Mouse (Mus musculus): ENCODE measurements around the gene Vps33a. TPM values are rescaled to one million over a fixed set of nuclear protein-coding genes. Genes with fewer than 3 reads are reported as not detected.
A peak's percentile ranks its signal among the peaks of the same experiment; 100 is the strongest.

Vps33a gene
- polyA plus RNA-seq (2015; fragmentation: Nextera tagmentation; extraction: Ambion mirVana), result 24.8 and 25.0 TPM in 2 replicates

GRCm38 (mm10) chr5:123572357-123573186, at the start of gene Vps33a:
TSS of gene Vps33a (minus strand) at chr5:123573038.
- no peaks in the 10 kb centered on the region for H3K27me3 ChIP-seq (ENCODE audit: control insufficient read depth, insufficient read depth, low read length)
- peak within 1 kb of the TSS; percentile 46 for H3K27ac ChIP-seq (ENCODE audit: low read length)
- no peaks in the 10 kb centered on the region for H3K9me3 ChIP-seq (replicated peaks; ENCODE audit: control insufficient read depth, low read length)
- H3K36me3 ChIP-seq (ENCODE audit: control insufficient read depth, insufficient read depth, low read length), result 0 out of 2 replicates have a peak, but pooled peaks cover 3% of the 10 kb centered on the region
- WGBS, result under 1% methylated on average over 54 of the region's 54 CpGs
- H3K9ac ChIP-seq (ENCODE audit: low read length), result peak within 1 kb of the TSS; percentile 92
- peak within 1 kb of the TSS; percentile 97 for H3K4me2 ChIP-seq (ENCODE audit: low read depth, low read length)
- H3K4me3 ChIP-seq (replicated peaks; ENCODE audit: low read length), result peak within 1 kb of the TSS; percentile 97
- peak; percentile 95 for ATAC-seq (ENCODE audit: insufficient read depth, low FRiP score)
- H3K4me1 ChIP-seq (ENCODE audit: control insufficient read depth, insufficient read depth, low read length), result peaks cover 6% of the 10 kb centered on the region; the same call in 1 of the 2 replicates

GRCm38 (mm10) chr5:123622421-123622820, 49.6 kb upstream of the Vps33a start:
- Histone ChIP-seq H3K27me3 (ENCODE audit: control insufficient read depth, insufficient read depth, low read length) (no peaks in the 10 kb centered on the region), H3K27ac (ENCODE audit: low read length) (no peak overlapping the region), H3K9me3 (replicated peaks; ENCODE audit: control insufficient read depth, low read length) (no peaks in the 10 kb centered on the region), H3K9ac (ENCODE audit: low read length) (no peak overlapping the region), H3K4me2 (ENCODE audit: low read depth, low read length) (no peak overlapping the region), H3K4me3 (replicated peaks; ENCODE audit: low read length) (no peak overlapping the region), H3K36me3 (ENCODE audit: control insufficient read depth, insufficient read depth, low read length) (peaks cover 12% of the 10 kb centered on the region), H3K4me1 (ENCODE audit: control insufficient read depth, insufficient read depth, low read length) (no peaks in the 10 kb centered on the region)
- WGBS, result 84% methylated on average over 13 of the region's 13 CpGs
- no peak for ATAC-seq (ENCODE audit: insufficient read depth, low FRiP score)

- peaks cover 16% of the 10 kb centered on the region for H3K36me3 ChIP-seq (ENCODE audit: control insufficient read depth, insufficient read depth, low read length)
These were observed 45.7 kb upstream of the Vps33a start for GRCm38 (mm10) chr5:123618558-123618957.

GRCm38 (mm10) chr5:123614246-123614645, 41.4 kb upstream of the Vps33a start:
- Histone ChIP-seq H3K4me3 (replicated peaks; ENCODE audit: low read length) (no peak overlapping the region), H3K9ac (ENCODE audit: low read length) (no peak overlapping the region), H3K27ac (ENCODE audit: low read length) (no peak overlapping the region), H3K4me1 (ENCODE audit: control insufficient read depth, insufficient read depth, low read length) (no peaks in the 10 kb centered on the region), H3K27me3 (ENCODE audit: control insufficient read depth, insufficient read depth, low read length) (no peaks in the 10 kb centered on the region), H3K4me2 (ENCODE audit: low read depth, low read length) (no peak overlapping the region), H3K36me3 (ENCODE audit: control insufficient read depth, insufficient read depth, low read length) (peaks cover 12% of the 10 kb centered on the region), H3K9me3 (replicated peaks; ENCODE audit: control insufficient read depth, low read length) (no peaks in the 10 kb centered on the region)
- no peak for ATAC-seq (ENCODE audit: insufficient read depth, low FRiP score)
- WGBS, result 92% methylated on average over 24 of the region's 24 CpGs

More at GRCm38 (mm10) chr5:123618558-123618957, 45.7 kb upstream of the Vps33a start:
- WGBS, result 81% methylated on average over 2 of the region's 2 CpGs
- Histone ChIP-seq H3K9ac (ENCODE audit: low read length) (no peak overlapping the region), H3K27me3 (ENCODE audit: control insufficient read depth, insufficient read depth, low read length) (no peaks in the 10 kb centered on the region), H3K4me1 (ENCODE audit: control insufficient read depth, insufficient read depth, low read length) (no peaks in the 10 kb centered on the region), H3K9me3 (replicated peaks; ENCODE audit: control insufficient read depth, low read length) (no peaks in the 10 kb centered on the region), H3K27ac (ENCODE audit: low read length) (no peak overlapping the region), H3K4me2 (ENCODE audit: low read depth, low read length) (no peak overlapping the region), H3K4me3 (replicated peaks; ENCODE audit: low read length) (no peak overlapping the region)
- ATAC-seq (ENCODE audit: insufficient read depth, low FRiP score), result no peak

- no peak overlapping the region for H3K4me2 ChIP-seq (ENCODE audit: low read depth, low read length)
- H3K27me3 ChIP-seq (ENCODE audit: control insufficient read depth, insufficient read depth, low read length), result no peaks in the 10 kb centered on the region
- no peak overlapping the region for H3K4me3 ChIP-seq (replicated peaks; ENCODE audit: low read length)
- WGBS, result 34% methylated on average over 4 of the region's 4 CpGs
- H3K9me3 ChIP-seq (replicated peaks; ENCODE audit: control insufficient read depth, low read length), result no peaks in the 10 kb centered on the region
- H3K27ac ChIP-seq (ENCODE audit: low read length), result no peak overlapping the region
- peaks cover 24% of the 10 kb centered on the region for H3K36me3 ChIP-seq (ENCODE audit: control insufficient read depth, insufficient read depth, low read length)
- ATAC-seq (ENCODE audit: insufficient read depth, low FRiP score), result no peak
- no peaks in the 10 kb centered on the region for H3K4me1 ChIP-seq (ENCODE audit: control insufficient read depth, insufficient read depth, low read length)
- no peak overlapping the region for H3K9ac ChIP-seq (ENCODE audit: low read length)
These were observed 37.0 kb upstream of the Vps33a start for GRCm38 (mm10) chr5:123609843-123610242.

GRCm38 (mm10) chr5:123609416-123609815, 36.6 kb upstream of the Vps33a start:
- 91% methylated on average over 7 of the region's 7 CpGs for WGBS
- no peaks in the 10 kb centered on the region for H3K9me3 ChIP-seq (replicated peaks; ENCODE audit: control insufficient read depth, low read length)
- no peak overlapping the region for H3K9ac ChIP-seq (ENCODE audit: low read length)
- no peak for ATAC-seq (ENCODE audit: insufficient read depth, low FRiP score)
- H3K27me3 ChIP-seq (ENCODE audit: control insufficient read depth, insufficient read depth, low read length), result no peaks in the 10 kb centered on the region
- no peak overlapping the region for H3K4me2 ChIP-seq (ENCODE audit: low read depth, low read length)
- H3K36me3 ChIP-seq (ENCODE audit: control insufficient read depth, insufficient read depth, low read length), result peaks cover 20% of the 10 kb centered on the region
- H3K4me3 ChIP-seq (replicated peaks; ENCODE audit: low read length), result no peak overlapping the region
- no peak overlapping the region for H3K27ac ChIP-seq (ENCODE audit: low read length)
- no peaks in the 10 kb centered on the region for H3K4me1 ChIP-seq (ENCODE audit: control insufficient read depth, insufficient read depth, low read length)

- no peaks in the 10 kb centered on the region for H3K4me1 ChIP-seq (ENCODE audit: control insufficient read depth, insufficient read depth, low read length)
- H3K9ac ChIP-seq (ENCODE audit: low read length), result no peak overlapping the region
- WGBS, result 73% methylated on average over 3 of the region's 3 CpGs
- H3K9me3 ChIP-seq (replicated peaks; ENCODE audit: control insufficient read depth, low read length), result no peaks in the 10 kb centered on the region
- H3K36me3 ChIP-seq (ENCODE audit: control insufficient read depth, insufficient read depth, low read length), result peaks cover 17% of the 10 kb centered on the region; the same call in 1 of the 2 replicates
- H3K4me2 ChIP-seq (ENCODE audit: low read depth, low read length), result no peak overlapping the region
- H3K4me3 ChIP-seq (replicated peaks; ENCODE audit: low read length), result no peak overlapping the region
- H3K27ac ChIP-seq (ENCODE audit: low read length), result no peak overlapping the region
- no peak for ATAC-seq (ENCODE audit: insufficient read depth, low FRiP score)
- no peaks in the 10 kb centered on the region for H3K27me3 ChIP-seq (ENCODE audit: control insufficient read depth, insufficient read depth, low read length)
These were observed 34.4 kb upstream of the Vps33a start for GRCm38 (mm10) chr5:123607211-123607669.

- Histone ChIP-seq H3K9me3 (replicated peaks; ENCODE audit: control insufficient read depth, low read length) (no peaks in the 10 kb centered on the region), H3K4me1 (ENCODE audit: control insufficient read depth, insufficient read depth, low read length) (no peaks in the 10 kb centered on the region), H3K4me3 (replicated peaks; ENCODE audit: low read length) (no peak overlapping the region), H3K4me2 (ENCODE audit: low read depth, low read length) (no peak overlapping the region), H3K9ac (ENCODE audit: low read length) (no peak overlapping the region), H3K36me3 (ENCODE audit: control insufficient read depth, insufficient read depth, low read length) (peaks cover 17% of the 10 kb centered on the region; the same call in 1 of the 2 replicates), H3K27me3 (ENCODE audit: control insufficient read depth, insufficient read depth, low read length) (no peaks in the 10 kb centered on the region), H3K27ac (ENCODE audit: low read length) (no peak overlapping the region)
- no peak for ATAC-seq (ENCODE audit: insufficient read depth, low FRiP score)
- 54% methylated on average over 11 of the region's 11 CpGs for WGBS
These were observed 30.7 kb upstream of the Vps33a start for GRCm38 (mm10) chr5:123603496-123603895.

- Histone ChIP-seq H3K4me2 (ENCODE audit: low read depth, low read length) (no peak overlapping the region), H3K27ac (ENCODE audit: low read length) (no peak overlapping the region), H3K4me1 (ENCODE audit: control insufficient read depth, insufficient read depth, low read length) (no peaks in the 10 kb centered on the region), H3K27me3 (ENCODE audit: control insufficient read depth, insufficient read depth, low read length) (no peaks in the 10 kb centered on the region), H3K9ac (ENCODE audit: low read length) (no peak overlapping the region), H3K36me3 (ENCODE audit: control insufficient read depth, insufficient read depth, low read length) (peaks cover 14% of the 10 kb centered on the region; the same call in 1 of the 2 replicates), H3K9me3 (replicated peaks; ENCODE audit: control insufficient read depth, low read length) (no peaks in the 10 kb centered on the region), H3K4me3 (replicated peaks; ENCODE audit: low read length) (no peak overlapping the region)
- no peak for ATAC-seq (ENCODE audit: insufficient read depth, low FRiP score)
- WGBS, result 87% methylated on average over 6 of the region's 6 CpGs
These were observed 29.3 kb upstream of the Vps33a start for GRCm38 (mm10) chr5:123602174-123602573.
